Mouse (Mus musculus): Measurements from ENCODE around the gene Pde1c.

GRCm38 (mm10) chr6:56555382-56555781 is 13.5 kb downstream of the Pde1c start:
- TF ChIP-seq CTCF (IDR thresholded peaks at IDR 0.05) (no peak), POLR2A (IDR thresholded peaks at IDR 0.05; ENCODE audit: insufficient read depth, low read depth, low read length) (no peak)

All from heart, adult 2 months (tissue).